Mouse (Mus musculus): ENCODE data around the gene Zfp746. TPM values are rescaled to one million over a fixed set of nuclear protein-coding genes. Genes with fewer than 3 reads are reported as not detected.

Zfp746 gene
- polyA plus RNA-seq, 1 experiment from 2014 or later = 4.1 TPM

- DNase-seq = no peak
- no peak for ATAC-seq
- no peak overlapping the region for H3K27ac ChIP-seq (ENCODE audit: low read depth)
- WGBS (ENCODE audit: insufficient replicate concordance) = 94% methylated on average over 28 of the region's 28 CpGs
- H3K27me3 ChIP-seq (ENCODE audit: insufficient read depth, low read length) = no peaks in the 10 kb centered on the region
- H3K9me3 ChIP-seq (ENCODE audit: low read length) = no peaks in the 10 kb centered on the region
- no peak overlapping the region for H3K4me3 ChIP-seq (ENCODE audit: low read depth, low read length)
- H3K4me1 ChIP-seq (ENCODE audit: insufficient read depth) = no peaks in the 10 kb centered on the region
- no peak overlapping the region for H3K9ac ChIP-seq (replicated peaks)
- TF ChIP-seq EP300 (IDR thresholded peaks at IDR 0.05; ENCODE audit: low read depth) = no peak
- TF ChIP-seq CTCF (IDR thresholded peaks at IDR 0.05; ENCODE audit: low read depth) = no peak
- no peak overlapping the region for H3K4me2 ChIP-seq (ENCODE audit: low read depth, low read length)
- peaks cover 52% of the 10 kb centered on the region for H3K36me3 ChIP-seq (replicated peaks; ENCODE audit: insufficient read depth, low read length)
These were observed 22.5 kb downstream of the Zfp746 start for GRCm38 (mm10) chr6:48063940-48064339.

GRCm38 (mm10) chr6:48060895-48061294 lies 25.5 kb downstream of the Zfp746 start:
- H3K4me3 ChIP-seq (ENCODE audit: low read depth, low read length) = no peak overlapping the region
- no peak overlapping the region for H3K4me2 ChIP-seq (ENCODE audit: low read depth, low read length)
- no peak overlapping the region for H3K9ac ChIP-seq (replicated peaks)
- H3K36me3 ChIP-seq (replicated peaks; ENCODE audit: insufficient read depth, low read length) = peaks cover 30% of the 10 kb centered on the region
- no peaks in the 10 kb centered on the region for H3K4me1 ChIP-seq (ENCODE audit: insufficient read depth)
- TF ChIP-seq CTCF (IDR thresholded peaks at IDR 0.05; ENCODE audit: low read depth) = no peak
- TF ChIP-seq EP300 (IDR thresholded peaks at IDR 0.05; ENCODE audit: low read depth) = no peak
- no peaks in the 10 kb centered on the region for H3K27me3 ChIP-seq (ENCODE audit: insufficient read depth, low read length)
- H3K9me3 ChIP-seq (ENCODE audit: low read length) = no peaks in the 10 kb centered on the region
- DNase-seq (no peak), ATAC-seq (no peak)
- no peak overlapping the region for H3K27ac ChIP-seq (ENCODE audit: low read depth)
- WGBS (ENCODE audit: insufficient replicate concordance) = 62% methylated on average over 1 of the region's 1 CpGs

- no peaks in the 10 kb centered on the region for H3K4me1 ChIP-seq (ENCODE audit: insufficient read depth)
- 77% methylated on average over 2 of the region's 2 CpGs for WGBS (ENCODE audit: insufficient replicate concordance)
- H3K4me2 ChIP-seq (ENCODE audit: low read depth, low read length) = no peak overlapping the region
- H3K27ac ChIP-seq (ENCODE audit: low read depth) = no peak overlapping the region
- no peak for ATAC-seq
- H3K36me3 ChIP-seq (replicated peaks; ENCODE audit: insufficient read depth, low read length) = peaks cover 26% of the 10 kb centered on the region
- no peak overlapping the region for H3K9ac ChIP-seq (replicated peaks)
- H3K9me3 ChIP-seq (ENCODE audit: low read length) = no peaks in the 10 kb centered on the region
- H3K27me3 ChIP-seq (ENCODE audit: insufficient read depth, low read length) = no peaks in the 10 kb centered on the region
- H3K4me3 ChIP-seq (ENCODE audit: low read depth, low read length) = no peak overlapping the region
- TF ChIP-seq CTCF (IDR thresholded peaks at IDR 0.05; ENCODE audit: low read depth) (no peak), EP300 (IDR thresholded peaks at IDR 0.05; ENCODE audit: low read depth) (no peak)
- DNase-seq = no peak
These were observed 26.0 kb downstream of the Zfp746 start for GRCm38 (mm10) chr6:48060421-48060820.

- no peak for ATAC-seq
- no peak overlapping the region for H3K4me3 ChIP-seq (ENCODE audit: low read depth, low read length)
- H3K4me1 ChIP-seq (ENCODE audit: insufficient read depth) = peaks cover 10% of the 10 kb centered on the region; the same call in 1 of the 2 replicates
- no peaks in the 10 kb centered on the region for H3K36me3 ChIP-seq (replicated peaks; ENCODE audit: insufficient read depth, low read length)
- no peak for TF ChIP-seq EP300 (IDR thresholded peaks at IDR 0.05; ENCODE audit: low read depth)
- TF ChIP-seq CTCF (IDR thresholded peaks at IDR 0.05; ENCODE audit: low read depth) = no peak
- DNase-seq = no peak
- no peak overlapping the region for H3K9ac ChIP-seq (replicated peaks)
- no peaks in the 10 kb centered on the region for H3K9me3 ChIP-seq (ENCODE audit: low read length)
- 68% methylated on average over 6 of the region's 6 CpGs for WGBS (ENCODE audit: insufficient replicate concordance)
- H3K4me2 ChIP-seq (ENCODE audit: low read depth, low read length) = no peak overlapping the region
- no peaks in the 10 kb centered on the region for H3K27me3 ChIP-seq (ENCODE audit: insufficient read depth, low read length)
- H3K27ac ChIP-seq (ENCODE audit: low read depth) = no peak overlapping the region
These were observed 34.3 kb downstream of the Zfp746 start for GRCm38 (mm10) chr6:48052136-48052535.

GRCm38 (mm10) chr6:48051666-48052065 lies 34.7 kb downstream of the Zfp746 start:
- H3K4me3 ChIP-seq (ENCODE audit: low read depth, low read length) = no peak overlapping the region
- H3K4me1 ChIP-seq (ENCODE audit: insufficient read depth) = peaks cover 10% of the 10 kb centered on the region
- H3K27ac ChIP-seq (ENCODE audit: low read depth) = no peak overlapping the region
- no peak for ATAC-seq
- DNase-seq = no peak
- no peak overlapping the region for H3K4me2 ChIP-seq (ENCODE audit: low read depth, low read length)
- no peaks in the 10 kb centered on the region for H3K9me3 ChIP-seq (ENCODE audit: low read length)
- WGBS (ENCODE audit: insufficient replicate concordance) = 75% methylated on average over 2 of the region's 2 CpGs
- no peak overlapping the region for H3K9ac ChIP-seq (replicated peaks)
- TF ChIP-seq EP300 (IDR thresholded peaks at IDR 0.05; ENCODE audit: low read depth) (no peak), CTCF (IDR thresholded peaks at IDR 0.05; ENCODE audit: low read depth) (no peak)
- H3K27me3 ChIP-seq (ENCODE audit: insufficient read depth, low read length) = no peaks in the 10 kb centered on the region
- H3K36me3 ChIP-seq (replicated peaks; ENCODE audit: insufficient read depth, low read length) = no peaks in the 10 kb centered on the region

- H3K27ac ChIP-seq (ENCODE audit: low read depth) = peak overlapping the region; percentile 89
- no peaks in the 10 kb centered on the region for H3K9me3 ChIP-seq (ENCODE audit: low read length)
- peak overlapping the region; percentile 87 for H3K4me2 ChIP-seq (ENCODE audit: low read depth, low read length)
- DNase-seq = no peak
- peaks cover 10% of the 10 kb centered on the region for H3K4me1 ChIP-seq (ENCODE audit: insufficient read depth)
- no peak for ATAC-seq
- peak overlapping the region; percentile 66 for H3K4me3 ChIP-seq (ENCODE audit: low read depth, low read length)
- H3K27me3 ChIP-seq (ENCODE audit: insufficient read depth, low read length) = no peaks in the 10 kb centered on the region
- TF ChIP-seq EP300 (IDR thresholded peaks at IDR 0.05; ENCODE audit: low read depth) (no peak), CTCF (IDR thresholded peaks at IDR 0.05; ENCODE audit: low read depth) (no peak)
- 35% methylated on average over 9 of the region's 9 CpGs for whole genome bisulfite sequencing (ENCODE audit: insufficient replicate concordance)
- 0 out of 2 replicates have a peak, but pooled peaks cover 2% of the 10 kb centered on the region for H3K36me3 ChIP-seq (replicated peaks; ENCODE audit: insufficient read depth, low read length)
- H3K9ac ChIP-seq (replicated peaks) = peak overlapping the region; percentile 87
These were observed 36.9 kb downstream of the Zfp746 start for GRCm38 (mm10) chr6:48049273-48050065.
